Mouse (Mus musculus) heart, adult 2 months (tissue): Measurements from ENCODE around the gene Cdkn2d. TPM values are rescaled to one million over a fixed set of nuclear protein-coding genes. Genes with fewer than 3 reads are reported as not detected.
A peak's percentile ranks its signal among the peaks of the same experiment; 100 is the strongest.
"Not testable (repeated sequence)": the region's sequence is repeated elsewhere in the genome, so short reads cannot be mapped to it uniquely, and the experiment has no call there.

Experiments
- DNase-seq, 2 experiments: peaks; one replicate each; pipeline ENCODE4 v3.0.0; 2021
- H3K27ac ChIP-seq: fragments of 200-600 bp; 2 replicates; pipeline ENCODE4 v1.8.1; 2022
- H3K27me3 ChIP-seq: fragments of 200-500 bp; 2 replicates; pipeline ENCODE4 v1.6.1; 2012; ENCODE audit warnings: mild to moderate bottlenecking, low read length, inconsistent platforms, mixed read lengths; ENCODE audit not compliant: control insufficient read depth, insufficient read depth
- H3K36me3 ChIP-seq: fragments of 200-500 bp; 2 replicates; pipeline ENCODE4 v1.6.1; 2012; ENCODE audit warnings: low read length, inconsistent platforms; ENCODE audit not compliant: control insufficient read depth, insufficient read depth
- H3K4me1 ChIP-seq: fragments of 200-500 bp; 2 replicates; pipeline ENCODE4 v1.6.1; 2011; ENCODE audit warnings: low read length; ENCODE audit not compliant: control insufficient read depth, insufficient read depth
- H3K4me3 ChIP-seq: fragments of 200-600 bp; 2 replicates; pipeline ENCODE4 v1.8.1; 2022
- H3K79me2 ChIP-seq: fragments of 200-500 bp; replicated peaks from 2 replicates; pipeline ENCODE4 v1.6.1; 2012; ENCODE audit warnings: mild to moderate bottlenecking, inconsistent platforms, low read length, moderate library complexity, mixed read lengths; ENCODE audit not compliant: control insufficient read depth, insufficient read depth
- H3K9ac ChIP-seq: fragments of 200-500 bp; 2 replicates; pipeline ENCODE4 v1.6.1; 2012; ENCODE audit warnings: low read depth, mild to moderate bottlenecking, control low read depth, inconsistent platforms, low read length, mixed read lengths
- CTCF ChIP-seq: fragments of 200-600 bp; IDR thresholded peaks from 2 replicates; pipeline ENCODE4 v1.8.1; 2022; ENCODE audit warnings: antibody characterized with exemption, mild to moderate bottlenecking, moderate library complexity
- EP300 ChIP-seq: fragments of 200-500 bp; IDR thresholded peaks from 2 replicates; pipeline ENCODE4 v1.6.1; 2011; ENCODE audit warnings: low read depth, low read length, control low read depth; ENCODE audit not compliant: insufficient read depth
- POLR2A ChIP-seq: fragments of 200-500 bp; IDR thresholded peaks from 2 replicates; pipeline ENCODE4 v1.6.1; 2011; ENCODE audit warnings: mild to moderate bottlenecking, low read depth, low read length, control low read depth; ENCODE audit not compliant: insufficient read depth
- WGBS: fragments of 180-500 bp; shearing (Covaris S2); methylation state at CpG from one replicate; pipeline ENCODE4 v1.1.7; 2018; 5-methylcytosine and 5-hydroxymethylcytosine counted together
- intact Hi-C: fragments of 180-260 bp; cut with DNase I; formaldehyde crosslinking; loops from one replicate; pipeline ENCODE4 v1.15.1; 2025
- polyA plus RNA-seq: library from polyadenylated mRNA; depleted of rRNA; stranded (reverse); fragments of >200 nt; gene quantifications from 2 replicates; pipeline ENCODE4 v1.2.3, GENCODE M21; 2012
- total RNA-seq, 2 experiments: library from RNA; stranded (reverse); gene quantifications; 2 replicates each; pipeline ENCODE4 v1.2.3; 2021

The Cdkn2d gene
- total and polyA plus RNA-seq, 3 experiments: 11.3 to 25.0 (median 15.0) TPM

DNA sequence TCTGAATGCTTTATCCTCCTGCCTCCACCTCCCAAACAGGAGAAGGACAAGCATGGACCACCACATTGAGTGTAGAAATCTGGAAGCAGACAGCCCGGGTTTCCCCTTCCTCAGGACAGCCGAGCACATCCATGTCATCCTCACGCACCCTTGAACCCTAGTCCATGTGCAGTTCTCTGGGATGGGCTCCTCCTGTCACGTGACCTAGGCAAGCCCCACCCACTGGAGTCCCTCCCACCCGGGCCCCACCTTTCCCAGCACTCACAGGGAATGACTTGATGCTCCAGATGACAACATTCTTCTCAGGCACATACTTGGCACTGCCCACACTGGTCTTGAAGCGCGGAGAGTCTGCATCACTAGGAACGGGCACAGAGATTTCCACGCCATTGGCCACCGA lies 7.8 kb upstream of the Cdkn2d start:
- H3K9ac ChIP-seq: no peak overlapping the region
- DNase-seq: no peak
- no peaks in the 10 kb centered on the region for H3K4me1 ChIP-seq
- intact Hi-C loops: no loop called here
- H3K36me3 ChIP-seq: no peaks in the 10 kb centered on the region
- TF ChIP-seq EP300 (no peak), POLR2A (no peak), CTCF (no peak)
- no peak overlapping the region for H3K4me3 ChIP-seq
- no peaks in the 10 kb centered on the region for H3K79me2 ChIP-seq
- no peaks in the 10 kb centered on the region for H3K27me3 ChIP-seq
- H3K27ac ChIP-seq: no peak overlapping the region
- 81% methylated on average over 10 of the region's 10 CpGs for WGBS

DNA sequence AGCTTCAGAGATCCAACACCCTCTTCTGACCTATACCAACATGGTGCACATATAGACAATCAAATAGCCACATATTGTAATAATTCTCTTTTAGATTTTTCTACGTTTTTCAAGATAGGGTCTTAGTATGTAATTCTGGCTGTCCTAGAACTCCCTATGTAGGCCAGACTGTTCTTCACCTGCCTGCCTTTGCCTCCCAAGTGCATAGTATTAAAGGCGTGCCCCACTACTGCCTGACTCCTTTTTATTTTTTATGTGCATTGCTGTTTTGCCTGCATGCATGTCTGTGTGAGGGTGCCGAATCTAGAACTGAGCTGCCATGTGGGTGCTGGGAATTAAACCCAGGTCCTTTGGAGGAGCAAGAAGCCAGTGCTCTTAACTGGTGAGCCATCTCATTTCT lies 1.1 kb upstream of the Cdkn2d start:
- Histone ChIP-seq H3K4me3 (no peak overlapping the region), H3K27ac (no peak overlapping the region), H3K27me3 (no peaks in the 10 kb centered on the region), H3K9ac (no peak overlapping the region), H3K36me3 (peaks cover 4% of the 10 kb centered on the region), H3K79me2 (no peaks in the 10 kb centered on the region), H3K4me1 (peaks cover 2% of the 10 kb centered on the region)
- TF ChIP-seq CTCF (no peak), EP300 (no peak), POLR2A (no peak)
- intact Hi-C loops: loop anchor here (5.0 kb wide), 1 partner anchor 70 kb away; no protein-coding TSS in a partner anchor
- WGBS: 93% methylated on average over 3 of the region's 3 CpGs
- DNase-seq: no peak

DNA sequence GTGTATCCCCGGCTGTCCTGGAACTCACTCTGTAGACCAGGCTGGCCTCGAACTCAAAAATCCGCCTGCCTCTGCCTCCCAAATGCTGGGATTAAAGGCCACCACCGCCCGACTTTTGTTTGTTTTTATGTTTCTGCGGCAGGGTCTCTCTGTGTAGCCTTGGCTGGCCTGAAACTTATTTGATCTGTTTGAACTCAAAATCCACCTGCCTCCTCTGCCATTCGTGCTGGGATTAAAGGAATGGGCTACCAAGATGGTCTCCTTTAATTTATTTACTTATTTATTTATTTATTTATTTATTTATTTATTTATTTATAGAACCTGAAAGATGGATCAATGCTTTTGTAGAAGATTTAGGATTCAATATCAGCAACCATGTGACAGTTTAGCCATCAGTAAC lies 661 bp upstream of the Cdkn2d start:
- WGBS: 16% methylated on average over 7 of the region's 7 CpGs
- not testable (repeated sequence) for H3K9ac ChIP-seq
- peak overlapping the region; percentile 50; the same call in 1 of the 2 replicates for H3K27ac ChIP-seq

DNA sequence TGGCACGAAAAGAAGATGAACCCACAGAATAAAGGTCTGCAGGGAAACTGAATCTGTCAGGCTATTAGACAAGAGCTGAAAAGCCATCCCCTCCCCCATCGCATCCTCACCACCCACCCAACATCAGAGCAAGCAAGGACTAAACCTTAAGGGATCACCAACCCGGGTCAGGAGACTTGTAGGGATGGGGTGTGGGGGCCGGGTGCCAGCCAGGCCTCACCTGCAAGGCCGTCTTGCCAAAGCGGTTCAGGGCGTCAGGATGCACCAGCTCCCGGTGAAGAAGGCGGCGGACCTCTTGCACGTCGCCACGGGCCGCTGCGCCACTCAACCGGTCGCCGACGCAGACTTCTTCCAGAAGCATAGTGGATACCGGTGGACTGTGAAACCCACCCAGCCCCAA lies 618 bp downstream of the Cdkn2d start:
- DNase-seq: no peak
- 1% methylated on average over 20 of the region's 20 CpGs for WGBS
- TF ChIP-seq EP300 (no peak), POLR2A (no peak), CTCF (no peak)
- peaks cover 5% of the 10 kb centered on the region for H3K4me1 ChIP-seq
- no peaks in the 10 kb centered on the region for H3K79me2 ChIP-seq
- H3K27ac ChIP-seq: peak overlapping the region; percentile 93
- no peaks in the 10 kb centered on the region for H3K27me3 ChIP-seq
- H3K36me3 ChIP-seq: peaks cover 4% of the 10 kb centered on the region
- H3K9ac ChIP-seq: peak overlapping the region; percentile 86
- intact Hi-C loops: loop anchor here (5.0 kb wide), 1 partner anchor 68 kb away; no protein-coding TSS in a partner anchor
- peak overlapping the region; percentile 84 for H3K4me3 ChIP-seq

More for the DNA sequence above, 661 bp upstream of the Cdkn2d start:
- H3K4me1 ChIP-seq, H3K27me3 ChIP-seq, DNase-seq, H3K79me2 ChIP-seq, H3K36me3 ChIP-seq: not testable (repeated sequence)
- intact Hi-C loops: loop anchor here (5.0 kb wide), 1 partner anchor 70 kb away; no protein-coding TSS in a partner anchor
- peak overlapping the region; percentile 46 for H3K4me3 ChIP-seq

- H3K4me1 ChIP-seq: peaks cover 5% of the 10 kb centered on the region
- no peak for DNase-seq
- H3K79me2 ChIP-seq: no peaks in the 10 kb centered on the region
- WGBS: 62% methylated on average over 2 of the region's 2 CpGs
- H3K27ac ChIP-seq: no peak overlapping the region
- H3K9ac ChIP-seq: no peak overlapping the region
- H3K4me3 ChIP-seq: no peak overlapping the region
- intact Hi-C loops: loop anchor here (2.0 to 10.0 kb wide), 2 partner anchors 51 to 395 kb away; partner anchors contain the start of genes Eif3g and Keap1
- H3K36me3 ChIP-seq: peaks cover 4% of the 10 kb centered on the region
- no peak for TF ChIP-seq EP300
- no peaks in the 10 kb centered on the region for H3K27me3 ChIP-seq
Observed at GRCm38 (mm10) chr9:21289337-21289671, 1.9 kb downstream of the Cdkn2d start.

GRCm38 (mm10) chr9:21288404-21289336 lies 2.5 kb downstream of the Cdkn2d start:
- Histone ChIP-seq H3K4me1 (peaks cover 5% of the 10 kb centered on the region), H3K27ac (peak overlapping the region; percentile 89), H3K4me3 (peak overlapping the region; percentile 99), H3K9ac (peak overlapping the region; percentile 71), H3K79me2 (no peaks in the 10 kb centered on the region), H3K36me3 (peaks cover 4% of the 10 kb centered on the region), H3K27me3 (no peaks in the 10 kb centered on the region)
- TF ChIP-seq EP300 (no peak), CTCF (no peak), POLR2A (no peak)
- 62% methylated on average over 13 of the region's 13 CpGs for WGBS
- intact Hi-C loops: loop anchor here (2.0 to 10.0 kb wide), 2 partner anchors 50 to 394 kb away; partner anchors contain the start of genes Eif3g and Keap1
- peak in 1 of 2 experiments; percentile 29 for DNase-seq
